Mouse (Mus musculus): ENCODE data around the gene Gm21981. TPM values are rescaled to one million over a fixed set of nuclear protein-coding genes. Genes with fewer than 3 reads are reported as not detected.

The Gm21981 gene
- polyA plus RNA-seq, 1 experiment from 2014 or later, result 1.5 TPM

- Histone ChIP-seq H3K9ac (replicated peaks) (no peak overlapping the region), H3K4me2 (no peak overlapping the region), H3K27ac (replicated peaks) (no peak overlapping the region), H3K27me3 (replicated peaks) (0 out of 2 replicates have a peak, but pooled peaks cover 7% of the 10 kb centered on the region), H3K36me3 (peaks cover 42% of the 10 kb centered on the region), H3K4me3 (replicated peaks) (no peak overlapping the region), H3K9me3 (replicated peaks) (no peaks in the 10 kb centered on the region), H3K4me1 (peaks cover 13% of the 10 kb centered on the region)
- ATAC-seq (ENCODE audit: low FRiP score), result no peak
- WGBS, result 84% methylated on average over 2 of the region's 2 CpGs
Observed at GRCm38 (mm10) chr17:47699055-47699454, 4.8 kb upstream of the Gm21981 start.

GRCm38 (mm10) chr17:47698156-47698555 lies 3.9 kb upstream of the Gm21981 start:
- H3K4me2 ChIP-seq, result no peak overlapping the region
- no peak for ATAC-seq (ENCODE audit: low FRiP score)
- H3K9me3 ChIP-seq (replicated peaks), result no peaks in the 10 kb centered on the region
- 92% methylated on average over 10 of the region's 10 CpGs for WGBS
- no peak overlapping the region for H3K27ac ChIP-seq (replicated peaks)
- H3K4me3 ChIP-seq (replicated peaks), result no peak overlapping the region
- peaks cover 37% of the 10 kb centered on the region for H3K36me3 ChIP-seq
- H3K27me3 ChIP-seq (replicated peaks), result 0 out of 2 replicates have a peak, but pooled peaks cover 7% of the 10 kb centered on the region
- H3K4me1 ChIP-seq, result peaks cover 22% of the 10 kb centered on the region
- no peak overlapping the region for H3K9ac ChIP-seq (replicated peaks)

GRCm38 (mm10) chr17:47695337-47695710 lies 1.1 kb upstream of the Gm21981 start:
- ATAC-seq (ENCODE audit: low FRiP score), result no peak; the same call in 1 of the 2 replicates
- H3K9ac ChIP-seq (replicated peaks), result peak overlapping the region; percentile 88
- H3K27ac ChIP-seq (replicated peaks), result peak overlapping the region; percentile 88
- peak overlapping the region; percentile 77 for H3K4me3 ChIP-seq (replicated peaks)
- H3K9me3 ChIP-seq (replicated peaks), result no peaks in the 10 kb centered on the region
- WGBS, result under 1% methylated on average over 17 of the region's 23 CpGs
- peaks cover 27% of the 10 kb centered on the region for H3K4me1 ChIP-seq
- H3K27me3 ChIP-seq (replicated peaks), result no peaks in the 10 kb centered on the region
- H3K4me2 ChIP-seq, result peak overlapping the region; percentile 87
- peaks cover 12% of the 10 kb centered on the region; the same call in 1 of the 2 replicates for H3K36me3 ChIP-seq

- Histone ChIP-seq H3K4me2 (peak within 1 kb of the TSS; percentile 87), H3K9ac (replicated peaks) (peak within 1 kb of the TSS; percentile 88), H3K9me3 (replicated peaks) (no peaks in the 10 kb centered on the region), H3K4me1 (peaks cover 30% of the 10 kb centered on the region), H3K4me3 (replicated peaks) (peak within 1 kb of the TSS; percentile 77), H3K36me3 (peaks cover 12% of the 10 kb centered on the region; the same call in 1 of the 2 replicates), H3K27ac (replicated peaks) (peak within 1 kb of the TSS; percentile 88), H3K27me3 (replicated peaks) (no peaks in the 10 kb centered on the region)
- WGBS, result under 1% methylated on average over 80 of the region's 82 CpGs
- ATAC-seq (ENCODE audit: low FRiP score), result peak; percentile 94
Observed at GRCm38 (mm10) chr17:47694503-47695336, 465 bp upstream of the Gm21981 start, which contains the start of gene Prickle4. TSS of gene Prickle4 (minus strand) at chr17:47694736.

GRCm38 (mm10) chr17:47693671-47694441 lies 399 bp downstream of the Gm21981 start:
- Histone ChIP-seq H3K9me3 (replicated peaks) (no peaks in the 10 kb centered on the region), H3K9ac (replicated peaks) (peak overlapping the region; percentile 88), H3K4me2 (peak overlapping the region; percentile 87), H3K4me3 (replicated peaks) (peak overlapping the region; percentile 77), H3K4me1 (peaks cover 37% of the 10 kb centered on the region), H3K27me3 (replicated peaks) (no peaks in the 10 kb centered on the region), H3K27ac (replicated peaks) (peak overlapping the region; percentile 88), H3K36me3 (peaks cover 12% of the 10 kb centered on the region; the same call in 1 of the 2 replicates)
- no peak; the same call in 1 of the 2 replicates for ATAC-seq (ENCODE audit: low FRiP score)
- 25% methylated on average over 13 of the region's 13 CpGs for WGBS

GRCm38 (mm10) chr17:47691650-47692049 lies 2.6 kb downstream of the Gm21981 start:
- Histone ChIP-seq H3K36me3 (no peaks in the 10 kb centered on the region), H3K4me2 (no peak overlapping the region), H3K4me1 (peaks cover 45% of the 10 kb centered on the region), H3K9me3 (replicated peaks) (no peaks in the 10 kb centered on the region), H3K4me3 (replicated peaks) (no peak overlapping the region), H3K27me3 (replicated peaks) (no peaks in the 10 kb centered on the region), H3K9ac (replicated peaks) (no peak overlapping the region), H3K27ac (replicated peaks) (no peak overlapping the region)
- no peak for ATAC-seq (ENCODE audit: low FRiP score)
- 93% methylated on average over 3 of the region's 3 CpGs for WGBS

GRCm38 (mm10) chr17:47689894-47690293 lies 4.4 kb downstream of the Gm21981 start:
- 76% methylated on average over 8 of the region's 8 CpGs for WGBS
- Histone ChIP-seq H3K4me2 (peak overlapping the region; percentile 77), H3K4me3 (replicated peaks) (peak overlapping the region; percentile 78), H3K4me1 (peaks cover 48% of the 10 kb centered on the region), H3K27ac (replicated peaks) (no peak overlapping the region), H3K9me3 (replicated peaks) (no peaks in the 10 kb centered on the region), H3K9ac (replicated peaks) (peak overlapping the region; percentile 92; the same call in 1 of the 2 replicates), H3K27me3 (replicated peaks) (no peaks in the 10 kb centered on the region), H3K36me3 (0 out of 2 replicates have a peak, but pooled peaks cover 7% of the 10 kb centered on the region)
- no peak for ATAC-seq (ENCODE audit: low FRiP score)

GRCm38 (mm10) chr17:47688608-47689575 lies 5.4 kb downstream of the Gm21981 start, which contains the start of gene Frs3:
TSS of gene Frs3 (plus strand) at chr17:47689030.
- Histone ChIP-seq H3K27me3 (replicated peaks) (no peaks in the 10 kb centered on the region), H3K4me3 (replicated peaks) (peak within 1 kb of the TSS; percentile 78), H3K4me2 (peak within 1 kb of the TSS; percentile 77), H3K9me3 (replicated peaks) (no peaks in the 10 kb centered on the region), H3K36me3 (peaks cover 17% of the 10 kb centered on the region; the same call in 1 of the 2 replicates), H3K4me1 (peaks cover 42% of the 10 kb centered on the region), H3K9ac (replicated peaks) (peak within 1 kb of the TSS; percentile 92), H3K27ac (replicated peaks) (peak within 1 kb of the TSS; percentile 91)
- peak; percentile 80 for ATAC-seq (ENCODE audit: low FRiP score)
- WGBS, result under 1% methylated on average over 57 of the region's 58 CpGs

GRCm38 (mm10) chr17:47688344-47688607 lies 6.0 kb downstream of the Gm21981 start, which contains the start of gene Tomm6:
TSS of gene Tomm6 (minus strand) at chr17:47688386.
- peaks cover 36% of the 10 kb centered on the region for H3K4me1 ChIP-seq
- peak within 1 kb of the TSS; percentile 91 for H3K27ac ChIP-seq (replicated peaks)
- no peaks in the 10 kb centered on the region for H3K27me3 ChIP-seq (replicated peaks)
- WGBS, result 0% methylated on average over 9 of the region's 9 CpGs
- H3K36me3 ChIP-seq, result peaks cover 21% of the 10 kb centered on the region
- no peak; the same call in 1 of the 2 replicates for ATAC-seq (ENCODE audit: low FRiP score)
- H3K4me3 ChIP-seq (replicated peaks), result peak within 1 kb of the TSS; percentile 78
- peak within 1 kb of the TSS; percentile 92 for H3K9ac ChIP-seq (replicated peaks)
- H3K4me2 ChIP-seq, result peak within 1 kb of the TSS; percentile 77
- H3K9me3 ChIP-seq (replicated peaks), result no peaks in the 10 kb centered on the region

- Histone ChIP-seq H3K27me3 (replicated peaks) (no peaks in the 10 kb centered on the region), H3K36me3 (peaks cover 27% of the 10 kb centered on the region), H3K4me1 (peaks cover 34% of the 10 kb centered on the region), H3K27ac (replicated peaks) (peak overlapping the region; percentile 91), H3K9ac (replicated peaks) (peak overlapping the region; percentile 92), H3K4me2 (peak overlapping the region; percentile 77), H3K4me3 (replicated peaks) (peak overlapping the region; percentile 78), H3K9me3 (replicated peaks) (no peaks in the 10 kb centered on the region)
- ATAC-seq (ENCODE audit: low FRiP score), result peak; percentile 92
- 1% methylated on average over 70 of the region's 70 CpGs for WGBS
Observed at GRCm38 (mm10) chr17:47687409-47688343, 6.6 kb downstream of the Gm21981 start.

Measured in neural tube, embryonic 15.5 days (tissue).